Mouse (Mus musculus) R1 (cell line): ENCODE measurements around the gene Slc8a1.

Experiments
- DNase-seq: peaks from one replicate; pipeline ENCODE4 v3.0.0-alpha.2; 2018; ENCODE audit warnings: low read depth, low spot score

The Slc8a1 gene

GRCm38 (mm10) chr17:81513368-81513958 is 224.7 kb downstream of the Slc8a1 start:
- DNase-seq: no peak

GRCm38 (mm10) chr17:81505162-81505685 is 233.0 kb downstream of the Slc8a1 start:
- no peak for DNase-seq

GRCm38 (mm10) chr17:81504040-81504439 is 234.1 kb downstream of the Slc8a1 start:
- no peak for DNase-seq

GRCm38 (mm10) chr17:81502732-81503131 is 235.4 kb downstream of the Slc8a1 start:
- no peak for DNase-seq

- no peak for DNase-seq
Observed at GRCm38 (mm10) chr17:81500686-81501407, 237.3 kb downstream of the Slc8a1 start.

- peak; percentile 31 for DNase-seq
Observed at GRCm38 (mm10) chr17:81497919-81498318, 240.3 kb downstream of the Slc8a1 start.

- no peak for DNase-seq
Observed at GRCm38 (mm10) chr17:81496616-81497015, 241.6 kb downstream of the Slc8a1 start.

GRCm38 (mm10) chr17:81492216-81492865 is 245.8 kb downstream of the Slc8a1 start:
- DNase-seq: no peak

- DNase-seq: no peak
Observed at GRCm38 (mm10) chr17:81486388-81486787, 251.8 kb downstream of the Slc8a1 start.

GRCm38 (mm10) chr17:81481843-81482490 is 256.2 kb downstream of the Slc8a1 start:
- DNase-seq: no peak

GRCm38 (mm10) chr17:81480351-81481161 is 257.6 kb downstream of the Slc8a1 start:
- no peak for DNase-seq

- DNase-seq: no peak
Observed at GRCm38 (mm10) chr17:81479807-81480206, 258.4 kb downstream of the Slc8a1 start.

- DNase-seq: no peak
Observed at GRCm38 (mm10) chr17:81477420-81477819, 260.8 kb downstream of the Slc8a1 start.

- DNase-seq: no peak
Observed at GRCm38 (mm10) chr17:81473363-81473762, 264.8 kb downstream of the Slc8a1 start.

- no peak for DNase-seq
Observed at GRCm38 (mm10) chr17:81468941-81469340, 269.2 kb downstream of the Slc8a1 start.

- no peak for DNase-seq
Observed at GRCm38 (mm10) chr17:81459379-81459778, 278.8 kb downstream of the Slc8a1 start.

GRCm38 (mm10) chr17:81455977-81456376 is 282.2 kb downstream of the Slc8a1 start:
- no peak for DNase-seq

- DNase-seq: no peak
Observed at GRCm38 (mm10) chr17:81455269-81455668, 282.9 kb downstream of the Slc8a1 start.

GRCm38 (mm10) chr17:81441463-81441862 is 296.7 kb downstream of the Slc8a1 start, which contains the start of gene Gm11096:
Gene Gm11096, plus strand, starts transcription at chr17:81441763.
- DNase-seq: no peak

GRCm38 (mm10) chr17:81433148-81433547 is 305.0 kb downstream of the Slc8a1 start:
- DNase-seq: no peak

- DNase-seq: no peak
Observed at GRCm38 (mm10) chr17:81432733-81433132, 305.4 kb downstream of the Slc8a1 start.
